Mouse (Mus musculus): ENCODE data around the gene Sox5. TPM values are rescaled to one million over a fixed set of nuclear protein-coding genes. Genes with fewer than 3 reads are reported as not detected.

Gene Sox5
- polyA plus RNA-seq, 1 experiment from 2014 or later: 61.5 TPM

GRCm38 (mm10) chr6:143862611-143863110 is 919.1 kb downstream of the Sox5 start:
- Histone ChIP-seq H3K27me3 (ENCODE audit: control insufficient read depth, insufficient read depth, low read length) (no peaks in the 10 kb centered on the region), H3K4me1 (replicated peaks; ENCODE audit: control insufficient read depth, insufficient read depth, low read length) (no peaks in the 10 kb centered on the region), H3K9ac (ENCODE audit: low read length) (no peak overlapping the region), H3K9me3 (ENCODE audit: control insufficient read depth, low read length) (no peaks in the 10 kb centered on the region), H3K27ac (ENCODE audit: low read depth, low read length) (no peak overlapping the region), H3K4me2 (ENCODE audit: low read depth, low read length, severe bottlenecking) (no peak overlapping the region), H3K36me3 (ENCODE audit: control insufficient read depth, insufficient read depth, low read length) (no peaks in the 10 kb centered on the region), H3K4me3 (ENCODE audit: low read depth, low read length) (no peak overlapping the region)
- DNase-seq (ENCODE audit: low spot score) (no peak), ATAC-seq (replicated peaks; ENCODE audit: low FRiP score) (no peak)
- WGBS: 75% methylated on average over 6 of the region's 6 CpGs

GRCm38 (mm10) chr6:143860036-143860435 is 921.7 kb downstream of the Sox5 start:
- WGBS: 89% methylated on average over 7 of the region's 7 CpGs
- Histone ChIP-seq H3K4me2 (ENCODE audit: low read depth, low read length, severe bottlenecking) (no peak overlapping the region), H3K4me3 (ENCODE audit: low read depth, low read length) (no peak overlapping the region), H3K9ac (ENCODE audit: low read length) (no peak overlapping the region), H3K27ac (ENCODE audit: low read depth, low read length) (no peak overlapping the region), H3K4me1 (replicated peaks; ENCODE audit: control insufficient read depth, insufficient read depth, low read length) (no peaks in the 10 kb centered on the region), H3K27me3 (ENCODE audit: control insufficient read depth, insufficient read depth, low read length) (no peaks in the 10 kb centered on the region), H3K36me3 (ENCODE audit: control insufficient read depth, insufficient read depth, low read length) (no peaks in the 10 kb centered on the region), H3K9me3 (ENCODE audit: control insufficient read depth, low read length) (no peaks in the 10 kb centered on the region)
- DNase-seq (ENCODE audit: low spot score) (no peak), ATAC-seq (replicated peaks; ENCODE audit: low FRiP score) (no peak)

- no peak overlapping the region for H3K4me2 ChIP-seq (ENCODE audit: low read depth, low read length, severe bottlenecking)
- DNase-seq (ENCODE audit: low spot score): no peak
- no peaks in the 10 kb centered on the region for H3K4me1 ChIP-seq (replicated peaks; ENCODE audit: control insufficient read depth, insufficient read depth, low read length)
- H3K9me3 ChIP-seq (ENCODE audit: control insufficient read depth, low read length): no peaks in the 10 kb centered on the region
- H3K27ac ChIP-seq (ENCODE audit: low read depth, low read length): no peak overlapping the region
- H3K4me3 ChIP-seq (ENCODE audit: low read depth, low read length): no peak overlapping the region
- no peak for ATAC-seq (replicated peaks; ENCODE audit: low FRiP score)
- H3K27me3 ChIP-seq (ENCODE audit: control insufficient read depth, insufficient read depth, low read length): no peaks in the 10 kb centered on the region
- H3K9ac ChIP-seq (ENCODE audit: low read length): no peak overlapping the region
- no peaks in the 10 kb centered on the region for H3K36me3 ChIP-seq (ENCODE audit: control insufficient read depth, insufficient read depth, low read length)
- 81% methylated on average over 15 of the region's 15 CpGs for WGBS
These were observed 922.2 kb downstream of the Sox5 start for GRCm38 (mm10) chr6:143859535-143859934.

GRCm38 (mm10) chr6:143858551-143858950 is 923.2 kb downstream of the Sox5 start:
- H3K4me3 ChIP-seq (ENCODE audit: low read depth, low read length): no peak overlapping the region
- no peak overlapping the region for H3K27ac ChIP-seq (ENCODE audit: low read depth, low read length)
- no peak overlapping the region for H3K9ac ChIP-seq (ENCODE audit: low read length)
- no peak overlapping the region for H3K4me2 ChIP-seq (ENCODE audit: low read depth, low read length, severe bottlenecking)
- no peaks in the 10 kb centered on the region for H3K9me3 ChIP-seq (ENCODE audit: control insufficient read depth, low read length)
- ATAC-seq (replicated peaks; ENCODE audit: low FRiP score) (no peak), DNase-seq (ENCODE audit: low spot score) (no peak)
- no peaks in the 10 kb centered on the region for H3K27me3 ChIP-seq (ENCODE audit: control insufficient read depth, insufficient read depth, low read length)
- no peaks in the 10 kb centered on the region for H3K4me1 ChIP-seq (replicated peaks; ENCODE audit: control insufficient read depth, insufficient read depth, low read length)
- H3K36me3 ChIP-seq (ENCODE audit: control insufficient read depth, insufficient read depth, low read length): no peaks in the 10 kb centered on the region
- 99% methylated on average over 2 of the region's 2 CpGs for WGBS

GRCm38 (mm10) chr6:143857376-143857775 is 924.4 kb downstream of the Sox5 start:
- WGBS: 86% methylated on average over 7 of the region's 7 CpGs
- no peaks in the 10 kb centered on the region for H3K27me3 ChIP-seq (ENCODE audit: control insufficient read depth, insufficient read depth, low read length)
- no peak overlapping the region for H3K4me2 ChIP-seq (ENCODE audit: low read depth, low read length, severe bottlenecking)
- H3K4me3 ChIP-seq (ENCODE audit: low read depth, low read length): no peak overlapping the region
- no peak overlapping the region for H3K27ac ChIP-seq (ENCODE audit: low read depth, low read length)
- ATAC-seq (replicated peaks; ENCODE audit: low FRiP score) (no peak), DNase-seq (ENCODE audit: low spot score) (no peak)
- no peaks in the 10 kb centered on the region for H3K4me1 ChIP-seq (replicated peaks; ENCODE audit: control insufficient read depth, insufficient read depth, low read length)
- no peaks in the 10 kb centered on the region for H3K36me3 ChIP-seq (ENCODE audit: control insufficient read depth, insufficient read depth, low read length)
- H3K9me3 ChIP-seq (ENCODE audit: control insufficient read depth, low read length): no peaks in the 10 kb centered on the region
- H3K9ac ChIP-seq (ENCODE audit: low read length): no peak overlapping the region

GRCm38 (mm10) chr6:143855421-143855820 is 926.4 kb downstream of the Sox5 start:
- Histone ChIP-seq H3K27ac (ENCODE audit: low read depth, low read length) (no peak overlapping the region), H3K4me3 (ENCODE audit: low read depth, low read length) (no peak overlapping the region), H3K4me2 (ENCODE audit: low read depth, low read length, severe bottlenecking) (no peak overlapping the region), H3K9me3 (ENCODE audit: control insufficient read depth, low read length) (no peaks in the 10 kb centered on the region), H3K36me3 (ENCODE audit: control insufficient read depth, insufficient read depth, low read length) (no peaks in the 10 kb centered on the region), H3K4me1 (replicated peaks; ENCODE audit: control insufficient read depth, insufficient read depth, low read length) (no peaks in the 10 kb centered on the region), H3K27me3 (ENCODE audit: control insufficient read depth, insufficient read depth, low read length) (no peaks in the 10 kb centered on the region), H3K9ac (ENCODE audit: low read length) (no peak overlapping the region)
- WGBS: 73% methylated on average over 12 of the region's 12 CpGs
- no peak for ATAC-seq (replicated peaks; ENCODE audit: low FRiP score)
- DNase-seq (ENCODE audit: low spot score): no peak

GRCm38 (mm10) chr6:143854031-143854430 is 927.7 kb downstream of the Sox5 start:
- no peak for ATAC-seq (replicated peaks; ENCODE audit: low FRiP score)
- no peaks in the 10 kb centered on the region for H3K36me3 ChIP-seq (ENCODE audit: control insufficient read depth, insufficient read depth, low read length)
- 92% methylated on average over 3 of the region's 3 CpGs for WGBS

GRCm38 (mm10) chr6:143845761-143846160 is 936.0 kb downstream of the Sox5 start:
- no peak overlapping the region for H3K4me3 ChIP-seq (ENCODE audit: low read depth, low read length)
- no peak overlapping the region for H3K9ac ChIP-seq (ENCODE audit: low read length)
- ATAC-seq (replicated peaks; ENCODE audit: low FRiP score) (no peak), DNase-seq (ENCODE audit: low spot score) (no peak)
- no peaks in the 10 kb centered on the region for H3K27me3 ChIP-seq (ENCODE audit: control insufficient read depth, insufficient read depth, low read length)
- no peaks in the 10 kb centered on the region for H3K9me3 ChIP-seq (ENCODE audit: control insufficient read depth, low read length)
- no peak overlapping the region for H3K27ac ChIP-seq (ENCODE audit: low read depth, low read length)
- no peaks in the 10 kb centered on the region for H3K36me3 ChIP-seq (ENCODE audit: control insufficient read depth, insufficient read depth, low read length)
- no peak overlapping the region for H3K4me2 ChIP-seq (ENCODE audit: low read depth, low read length, severe bottlenecking)
- H3K4me1 ChIP-seq (replicated peaks; ENCODE audit: control insufficient read depth, insufficient read depth, low read length): no peaks in the 10 kb centered on the region

More at GRCm38 (mm10) chr6:143854031-143854430, 927.7 kb downstream of the Sox5 start:
- no peaks in the 10 kb centered on the region for H3K4me1 ChIP-seq (replicated peaks; ENCODE audit: control insufficient read depth, insufficient read depth, low read length)
- no peak overlapping the region for H3K4me3 ChIP-seq (ENCODE audit: low read depth, low read length)
- no peak for DNase-seq (ENCODE audit: low spot score)
- H3K27ac ChIP-seq (ENCODE audit: low read depth, low read length): no peak overlapping the region
- no peak overlapping the region for H3K4me2 ChIP-seq (ENCODE audit: low read depth, low read length, severe bottlenecking)
- no peak overlapping the region for H3K9ac ChIP-seq (ENCODE audit: low read length)
- H3K9me3 ChIP-seq (ENCODE audit: control insufficient read depth, low read length): no peaks in the 10 kb centered on the region
- no peaks in the 10 kb centered on the region for H3K27me3 ChIP-seq (ENCODE audit: control insufficient read depth, insufficient read depth, low read length)

GRCm38 (mm10) chr6:143844701-143844970 is 937.1 kb downstream of the Sox5 start:
- Histone ChIP-seq H3K4me3 (ENCODE audit: low read depth, low read length) (no peak overlapping the region), H3K27ac (ENCODE audit: low read depth, low read length) (no peak overlapping the region), H3K4me1 (replicated peaks; ENCODE audit: control insufficient read depth, insufficient read depth, low read length) (no peaks in the 10 kb centered on the region), H3K4me2 (ENCODE audit: low read depth, low read length, severe bottlenecking) (no peak overlapping the region), H3K27me3 (ENCODE audit: control insufficient read depth, insufficient read depth, low read length) (no peaks in the 10 kb centered on the region), H3K9me3 (ENCODE audit: control insufficient read depth, low read length) (no peaks in the 10 kb centered on the region), H3K9ac (ENCODE audit: low read length) (no peak overlapping the region), H3K36me3 (ENCODE audit: control insufficient read depth, insufficient read depth, low read length) (no peaks in the 10 kb centered on the region)
- WGBS: 84% methylated on average over 3 of the region's 3 CpGs
- ATAC-seq (replicated peaks; ENCODE audit: low FRiP score) (no peak), DNase-seq (ENCODE audit: low spot score) (no peak)

Measured in forebrain, embryonic 11.5 days (tissue).